Mouse (Mus musculus) left cerebral cortex, adult 11 months (tissue): ENCODE results near the gene St6gal1.

Experiments
- DNase-seq: peaks from one replicate; pipeline ENCODE4 v3.0.0; 2022; ENCODE audit warnings: low spot score

Gene St6gal1

DNA sequence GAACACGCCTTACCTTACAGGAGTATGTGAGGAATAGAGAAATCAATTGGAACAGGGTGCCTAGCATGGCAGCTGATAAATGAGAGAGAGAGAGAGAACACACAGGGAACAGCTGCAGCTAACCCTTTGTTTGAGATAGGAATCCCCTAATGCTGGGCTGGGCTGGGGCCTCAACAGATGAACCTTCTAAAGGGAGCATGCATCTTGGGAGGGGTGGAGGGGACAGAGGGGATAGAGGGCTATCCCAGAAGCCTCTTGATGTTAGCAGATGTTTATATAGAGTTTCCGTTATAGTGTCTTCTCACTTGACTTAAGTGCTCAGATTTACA is 26.9 kb downstream of the St6gal1 start:
- no peak for DNase-seq

GRCm38 (mm10) chr16:23253620-23254019 is 29.1 kb downstream of the St6gal1 start:
- DNase-seq: no peak

DNA sequence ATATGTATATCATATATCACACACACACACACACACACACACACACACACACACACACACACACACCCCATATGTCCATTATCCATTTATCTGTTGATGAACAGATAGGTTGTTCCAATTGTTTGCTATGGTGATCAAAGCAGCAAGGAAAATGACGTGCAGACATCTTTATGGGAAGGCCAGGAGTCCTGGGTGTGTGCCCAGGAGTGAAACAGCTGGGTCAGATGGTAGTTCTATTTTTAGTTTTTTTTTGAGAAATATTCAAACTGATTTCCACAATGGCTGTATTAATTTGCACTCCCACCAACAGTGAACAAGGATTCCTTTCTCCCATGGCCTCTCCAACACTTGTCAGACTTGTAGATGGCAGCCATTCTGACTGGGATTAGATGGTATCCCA is 29.5 kb downstream of the St6gal1 start:
- no peak for DNase-seq

DNA sequence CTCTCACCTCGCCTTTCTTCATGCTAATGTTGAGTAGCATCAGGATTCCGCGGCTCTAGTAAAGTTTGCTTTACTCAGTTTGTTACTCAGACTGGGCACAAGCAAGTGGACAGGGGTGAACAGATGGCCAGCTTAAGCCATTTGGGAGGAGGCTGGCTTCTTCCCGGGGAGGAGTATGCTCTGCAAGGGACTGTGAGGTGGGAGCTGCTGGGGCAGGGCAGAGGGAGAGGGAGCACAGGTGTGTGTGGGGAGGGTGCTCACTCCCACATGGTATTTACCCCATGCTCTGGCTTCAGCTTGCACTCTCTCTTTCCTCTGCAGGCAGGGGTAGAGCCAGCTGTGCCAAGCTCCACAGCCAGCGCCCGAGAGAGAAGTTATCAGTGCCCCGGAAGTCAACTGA is 32.1 kb downstream of the St6gal1 start:
- DNase-seq: no peak

DNA sequence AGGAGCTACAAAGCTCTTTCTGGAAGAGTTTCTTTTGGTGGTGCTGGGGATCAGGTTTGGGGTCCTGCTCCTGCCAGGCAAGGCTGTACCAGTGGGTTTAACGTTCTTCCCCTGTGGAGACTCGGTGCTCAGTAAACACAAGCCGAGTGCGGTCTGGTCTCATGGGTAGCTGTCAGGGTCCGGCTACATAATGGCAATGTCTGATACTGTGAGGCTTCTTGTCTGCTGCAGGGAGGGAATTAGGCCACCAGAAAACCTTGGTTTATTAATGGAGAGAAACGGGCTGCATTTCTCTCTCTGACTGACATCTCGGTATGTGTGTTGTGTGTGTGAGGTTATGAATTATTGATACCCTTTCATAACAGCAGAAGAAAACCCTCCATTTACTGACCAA is 33.9 kb downstream of the St6gal1 start:
- DNase-seq: no peak

DNA sequence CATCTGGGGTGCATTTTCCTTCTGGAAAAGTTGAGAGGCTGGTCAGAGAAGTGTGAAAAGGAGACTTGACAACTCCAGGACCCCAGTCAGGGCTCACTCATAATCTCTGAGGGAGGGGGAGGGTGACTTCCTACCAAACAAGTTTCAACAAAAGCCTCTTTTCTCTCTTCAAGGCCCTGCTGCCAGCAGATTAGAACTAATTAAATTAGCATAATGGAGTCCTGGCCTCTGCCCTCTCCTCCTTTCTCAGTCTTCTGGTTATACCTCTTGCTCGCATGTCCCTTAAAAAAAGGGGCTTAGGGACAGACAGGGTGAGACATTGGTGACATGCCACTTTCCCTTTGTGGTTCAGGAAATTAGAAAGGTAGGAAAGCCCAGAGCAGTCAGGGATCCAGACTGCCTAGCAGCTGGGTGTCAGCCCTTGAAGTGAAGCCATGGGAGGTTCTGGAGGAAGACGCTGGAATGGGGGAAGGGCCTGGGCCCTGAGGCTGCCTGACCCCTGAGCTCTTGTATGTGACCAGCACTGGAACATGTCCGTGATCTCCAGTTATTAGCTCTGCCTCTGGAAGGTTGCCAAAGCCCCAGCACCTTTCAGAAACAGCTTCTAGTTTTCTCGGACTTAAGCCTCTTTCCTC is 34.4 kb downstream of the St6gal1 start:
- no peak for DNase-seq

- DNase-seq: no peak
Measured at GRCm38 (mm10) chr16:23259580-23259979, 35.0 kb downstream of the St6gal1 start.

- no peak for DNase-seq
Measured at GRCm38 (mm10) chr16:23262131-23262768, 37.7 kb downstream of the St6gal1 start.

DNA sequence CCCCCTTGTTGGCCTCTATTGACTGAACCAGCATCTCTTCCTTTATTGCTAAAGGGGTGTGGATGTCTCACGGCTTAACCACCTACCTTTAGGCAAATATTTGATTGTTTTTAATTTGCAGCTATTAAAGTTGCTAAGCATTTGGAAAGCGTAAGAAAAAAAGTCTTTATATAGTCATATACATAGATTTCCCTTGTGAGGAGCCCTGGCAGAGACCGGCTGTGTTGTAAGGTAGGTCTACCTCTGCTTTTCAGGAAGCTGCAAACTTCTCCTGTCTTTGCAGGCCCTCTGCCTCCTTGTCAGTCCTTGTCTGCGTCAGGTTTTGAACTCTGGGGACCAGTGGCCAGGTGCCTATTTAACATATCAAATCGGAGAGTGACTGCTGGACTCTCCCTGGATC is 38.3 kb downstream of the St6gal1 start:
- no peak for DNase-seq

GRCm38 (mm10) chr16:23264999-23265398 is 40.5 kb downstream of the St6gal1 start:
- no peak for DNase-seq

- no peak for DNase-seq
Measured at GRCm38 (mm10) chr16:23265481-23265880, 40.9 kb downstream of the St6gal1 start.

DNA sequence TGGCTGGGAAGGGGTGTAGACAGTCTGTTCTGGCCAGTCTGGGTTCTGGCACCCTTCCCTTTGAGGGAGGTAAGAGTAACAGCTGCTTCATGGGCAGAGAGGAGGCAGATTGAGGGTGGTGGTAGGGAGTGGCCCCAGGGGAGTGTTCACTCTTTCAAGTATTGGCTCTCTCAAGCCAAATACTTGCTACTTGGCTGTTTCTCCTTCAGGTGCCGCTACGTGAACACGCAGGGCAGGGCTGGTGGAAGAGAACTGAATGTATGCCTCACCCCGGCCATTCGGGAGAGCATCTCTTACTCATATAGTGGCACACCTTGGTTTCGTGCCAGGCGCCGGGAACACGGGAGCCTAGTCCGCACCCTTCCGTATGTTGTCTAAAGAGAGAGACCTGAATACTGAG is 41.8 kb downstream of the St6gal1 start:
- no peak for DNase-seq

DNA sequence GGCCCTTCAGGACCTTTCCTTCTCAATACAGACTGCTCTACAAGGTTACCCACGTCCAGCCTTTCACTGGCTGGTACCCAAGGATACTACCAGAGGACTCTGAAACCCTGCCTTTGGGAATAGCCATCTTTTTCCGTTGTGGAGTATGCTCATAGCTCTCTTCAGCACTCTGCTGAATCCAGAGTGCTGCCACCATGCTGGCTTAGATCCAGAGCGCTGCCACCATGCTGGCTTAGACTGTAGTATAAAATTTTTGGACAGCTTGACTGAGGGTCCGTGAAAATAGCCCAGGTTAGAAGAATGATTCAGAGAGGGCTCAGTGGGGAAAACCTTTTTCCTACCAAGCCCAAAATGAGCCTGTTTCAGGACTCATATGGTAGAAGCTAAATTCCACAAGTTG is 42.4 kb downstream of the St6gal1 start:
- no peak for DNase-seq

- DNase-seq: no peak
Measured at GRCm38 (mm10) chr16:23268231-23268630, 43.7 kb downstream of the St6gal1 start.

GRCm38 (mm10) chr16:23269056-23269983 is 44.8 kb downstream of the St6gal1 start:
- DNase-seq: no peak

- no peak for DNase-seq
Measured at GRCm38 (mm10) chr16:23269984-23270912, 45.7 kb downstream of the St6gal1 start.

- no peak for DNase-seq
Measured at GRCm38 (mm10) chr16:23270913-23271253, 46.3 kb downstream of the St6gal1 start.

DNA sequence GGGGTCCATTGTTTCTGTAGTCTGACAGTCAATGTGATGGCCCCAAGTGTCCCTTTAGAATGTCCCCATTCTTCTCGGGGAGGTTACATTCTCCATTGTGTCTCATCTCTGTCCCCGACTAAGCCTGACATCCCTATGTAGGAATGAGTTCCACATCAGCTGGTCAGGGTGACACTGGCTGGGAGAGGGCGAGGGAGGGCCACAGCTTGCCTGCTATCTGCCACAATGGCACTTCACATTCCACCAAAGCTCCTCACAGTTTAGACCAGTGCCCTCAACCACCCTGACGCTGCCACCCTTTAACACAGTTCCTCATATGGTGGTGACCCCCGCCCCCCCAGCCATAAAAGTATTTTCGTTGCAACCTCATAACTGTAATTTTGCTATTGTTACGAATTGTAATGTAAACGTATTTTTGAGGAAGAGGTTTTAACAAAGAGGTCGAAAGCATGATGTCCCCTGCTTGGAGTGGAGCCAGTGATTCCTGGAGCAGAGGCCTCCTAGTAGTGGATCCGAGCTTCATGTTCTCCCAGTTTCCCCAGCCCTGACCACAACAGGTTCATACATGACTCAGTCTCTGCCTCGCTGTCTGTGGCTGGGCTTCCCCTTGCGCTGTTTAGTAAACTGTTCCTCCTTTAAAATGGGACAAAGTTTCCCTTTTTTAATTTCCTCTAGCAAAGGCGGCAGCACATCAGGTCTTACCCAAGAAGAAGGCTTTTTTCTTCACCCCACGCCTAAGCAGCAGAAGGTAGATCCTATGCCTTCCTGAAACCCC is 47.4 kb downstream of the St6gal1 start:
- no peak for DNase-seq

DNA sequence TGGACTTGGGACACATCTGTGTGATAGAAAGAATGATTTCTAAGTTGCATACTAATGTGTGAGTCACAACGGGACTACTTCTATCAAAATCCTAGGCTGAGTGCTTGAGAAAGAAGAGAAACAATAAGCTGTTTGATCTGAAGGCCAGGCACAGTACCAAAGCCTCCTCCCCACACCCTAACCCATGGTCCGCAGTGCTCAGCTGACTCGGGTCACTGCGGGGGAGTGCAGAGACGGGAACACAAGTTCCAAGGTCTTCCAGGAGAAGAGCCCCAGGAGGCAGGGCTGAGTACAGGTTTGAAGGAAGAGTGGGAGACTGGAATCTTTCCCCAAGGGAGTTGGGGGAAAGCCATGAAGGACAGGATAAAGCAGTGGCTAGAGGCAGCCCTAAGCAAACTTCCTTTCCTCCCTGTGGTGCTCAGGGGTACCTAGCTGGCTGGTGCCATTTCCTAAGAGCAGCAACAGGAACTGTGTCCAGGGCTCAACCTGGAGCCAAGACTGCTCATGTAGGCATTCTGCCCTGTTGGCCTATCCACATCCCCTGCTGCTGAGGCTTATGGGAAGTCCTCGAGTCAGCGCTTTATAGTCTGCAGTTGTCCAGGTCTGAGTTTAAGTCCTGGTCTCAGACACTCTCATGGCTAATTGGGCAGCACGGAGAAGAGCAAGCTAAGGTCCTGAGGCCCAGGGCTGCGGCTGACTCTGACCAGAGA is 48.1 kb downstream of the St6gal1 start:
- no peak for DNase-seq

DNA sequence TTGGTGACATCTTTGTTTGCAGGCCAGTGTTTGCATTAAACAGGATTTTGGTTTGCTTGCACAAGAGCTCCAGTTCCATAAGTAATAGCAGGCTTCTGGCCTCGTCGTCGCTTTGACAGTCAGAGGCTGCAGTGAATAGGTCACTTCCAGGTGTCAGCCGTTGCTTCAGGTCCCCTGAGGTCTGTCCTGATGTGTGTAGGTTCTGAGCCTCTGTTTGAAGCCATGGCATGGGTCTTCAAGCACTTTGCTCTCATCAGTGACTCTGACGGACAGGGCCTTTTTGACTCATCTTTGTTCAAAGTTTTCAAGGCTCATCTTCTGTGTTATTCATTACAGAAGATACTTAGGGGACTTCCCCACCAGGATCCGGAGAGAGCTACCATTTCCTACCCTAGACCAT is 49.5 kb downstream of the St6gal1 start:
- no peak for DNase-seq
